ENCODE assay signal across 13 mouse cellular contexts in genomic region chr12:99308541-99309089, GRCm38 (mm10).
DNase-seq lines count a peak whose midpoint lies in the region; ATAC-seq and TF ChIP-seq lines count a peak whose summit lies in the region.
"Had no signal": no experiment of that assay in that cellular context is flagged by ENCODE, and none has a peak within 500 bp of the region (broad histone marks: within the 10 kb centered on the region; RNA-seq: fewer than 3 reads in every experiment).

No protein-coding gene starts in this region.

- TF ChIP-seq POLR2A in liver, adult 2 months (IDR thresholded peaks at IDR 0.05; ENCODE audit: extremely low read depth, insufficient read depth, low read length): no peak

- WGBS in liver, adult 2 months: 42% methylated on average over 11 of the region's 11 CpGs
- 73% methylated on average over 11 of the region's 11 CpGs for WGBS in liver, embryonic 11.5 days
- 6% methylated on average over 11 of the region's 11 CpGs for WGBS in embryonic facial prominence, embryonic 13.5 days
- WGBS in forebrain, embryonic 13.5 days: 71% methylated on average over 11 of the region's 11 CpGs
- 65% methylated on average over 11 of the region's 11 CpGs for WGBS in liver, postnatal 0 days (ENCODE audit: insufficient replicate concordance)

- no peak for TF ChIP-seq CTCF in liver, adult 2 months (IDR thresholded peaks at IDR 0.05; ENCODE audit: low read depth, low read length)
- no peak for TF ChIP-seq CTCF in liver, postnatal 0 days (IDR thresholded peaks at IDR 0.05; ENCODE audit: low read depth)

- H3K27ac ChIP-seq in liver, adult 2 months (replicated peaks; ENCODE audit: insufficient read depth, low read depth, low read length): no peak overlapping the region
- H3K27ac ChIP-seq in liver, embryonic 11.5 days (ENCODE audit: low read depth, low read length): no peak overlapping the region
- peak overlapping the region; percentile 72 for H3K27ac ChIP-seq in embryonic facial prominence, embryonic 13.5 days
- 0 out of 2 replicates have a peak overlapping the region, but pooled peaks have one; percentile 27 for H3K27ac ChIP-seq in forebrain, embryonic 13.5 days
- H3K27ac ChIP-seq in liver, postnatal 0 days (ENCODE audit: low read depth): no peak overlapping the region
- H3K27ac ChIP-seq: heart, embryonic 10.5 days; lung, embryonic 15.5 days had no signal

- peaks cover 34% of the 10 kb centered on the region; the same call in 1 of the 2 replicates for H3K79me2 ChIP-seq in liver, adult 2 months (ENCODE audit: control insufficient read depth, insufficient read depth, low read length)

- no peak overlapping the region for H3K4me2 ChIP-seq in liver, embryonic 11.5 days
- H3K4me2 ChIP-seq in embryonic facial prominence, embryonic 13.5 days: peak overlapping the region; percentile 42
- no peak overlapping the region for H3K4me2 ChIP-seq in forebrain, embryonic 13.5 days
- H3K4me2 ChIP-seq in liver, postnatal 0 days (ENCODE audit: low read depth, low read length): peak overlapping the region; percentile 39; the same call in 1 of the 2 replicates
- H3K4me2 ChIP-seq: lung, embryonic 15.5 days had no signal

- no peaks in the 10 kb centered on the region for H3K27me3 ChIP-seq in liver, adult 2 months (ENCODE audit: control insufficient read depth, insufficient read depth, low read length)
- no peaks in the 10 kb centered on the region for H3K27me3 ChIP-seq in liver, embryonic 11.5 days (replicated peaks; ENCODE audit: control insufficient read depth, insufficient read depth, low read length)
- no peaks in the 10 kb centered on the region for H3K27me3 ChIP-seq in embryonic facial prominence, embryonic 13.5 days
- no peaks in the 10 kb centered on the region for H3K27me3 ChIP-seq in forebrain, embryonic 13.5 days
- no peaks in the 10 kb centered on the region for H3K27me3 ChIP-seq in liver, postnatal 0 days (ENCODE audit: insufficient read depth, low read length)
- H3K27me3 ChIP-seq: CH12.LX; lung, embryonic 15.5 days had no signal

- DNase-seq in liver, adult 2 months (ENCODE audit: extremely low read depth, low read depth, low spot score): peak; percentile 38
- no peak for DNase-seq in liver, embryonic 11.5 days (ENCODE audit: low spot score)
- DNase-seq in liver, postnatal 0 days: no peak
- DNase-seq in retina, postnatal 1 day: no peak
- DNase-seq: adrenal gland, adult 8-10 months; heart, postnatal 4 days; kidney, adult 9 months had no signal

- no peaks in the 10 kb centered on the region for H3K36me3 ChIP-seq in liver, adult 2 months (ENCODE audit: control insufficient read depth, insufficient read depth, low read length)
- no peaks in the 10 kb centered on the region for H3K36me3 ChIP-seq in liver, embryonic 11.5 days (ENCODE audit: control insufficient read depth, insufficient read depth, low read length)
- H3K36me3 ChIP-seq in embryonic facial prominence, embryonic 13.5 days: no peaks in the 10 kb centered on the region
- no peaks in the 10 kb centered on the region for H3K36me3 ChIP-seq in forebrain, embryonic 13.5 days (ENCODE audit: poor library complexity, severe bottlenecking)
- H3K36me3 ChIP-seq in liver, postnatal 0 days (replicated peaks; ENCODE audit: insufficient read depth, low read length): no peaks in the 10 kb centered on the region
- H3K36me3 ChIP-seq: heart, embryonic 10.5 days; lung, embryonic 15.5 days had no signal

- no peak overlapping the region for H3K4me3 ChIP-seq in liver, adult 2 months (ENCODE audit: insufficient read depth, low read depth, low read length)
- H3K4me3 ChIP-seq in liver, embryonic 11.5 days (ENCODE audit: low read depth, low read length): no peak overlapping the region
- no peak overlapping the region for H3K4me3 ChIP-seq in embryonic facial prominence, embryonic 13.5 days
- no peak overlapping the region for H3K4me3 ChIP-seq in forebrain, embryonic 13.5 days
- H3K4me3 ChIP-seq in liver, postnatal 0 days (ENCODE audit: low read depth, low read length): no peak overlapping the region
- H3K4me3 ChIP-seq: heart, embryonic 10.5 days; lung, embryonic 15.5 days had no signal

- H3K9ac ChIP-seq in liver, adult 2 months (ENCODE audit: low read depth, low read length): no peak overlapping the region
- H3K9ac ChIP-seq in liver, embryonic 11.5 days (ENCODE audit: low read depth, low read length): no peak overlapping the region
- H3K9ac ChIP-seq in embryonic facial prominence, embryonic 13.5 days: 0 out of 2 replicates have a peak overlapping the region, but pooled peaks have one; percentile 1
- H3K9ac ChIP-seq in forebrain, embryonic 13.5 days: no peak overlapping the region
- no peak overlapping the region for H3K9ac ChIP-seq in liver, postnatal 0 days (replicated peaks)
- H3K9ac ChIP-seq: lung, embryonic 15.5 days had no signal

- peaks cover 16% of the 10 kb centered on the region for H3K4me1 ChIP-seq in liver, adult 2 months (ENCODE audit: control insufficient read depth, insufficient read depth, low read length)
- H3K4me1 ChIP-seq in liver, embryonic 11.5 days (replicated peaks; ENCODE audit: control insufficient read depth, insufficient read depth, low read length): peaks cover 13% of the 10 kb centered on the region
- peaks cover 64% of the 10 kb centered on the region for H3K4me1 ChIP-seq in embryonic facial prominence, embryonic 13.5 days
- H3K4me1 ChIP-seq in forebrain, embryonic 13.5 days: peaks cover 75% of the 10 kb centered on the region
- peaks cover 30% of the 10 kb centered on the region for H3K4me1 ChIP-seq in liver, postnatal 0 days (ENCODE audit: insufficient read depth)

- no peaks in the 10 kb centered on the region for H3K9me3 ChIP-seq in liver, embryonic 11.5 days (ENCODE audit: control insufficient read depth, low read length)
- H3K9me3 ChIP-seq in embryonic facial prominence, embryonic 13.5 days: no peaks in the 10 kb centered on the region
- H3K9me3 ChIP-seq in forebrain, embryonic 13.5 days (replicated peaks): no peaks in the 10 kb centered on the region
- no peaks in the 10 kb centered on the region for H3K9me3 ChIP-seq in liver, postnatal 0 days (ENCODE audit: low read length)
- H3K9me3 ChIP-seq: heart, embryonic 10.5 days; lung, embryonic 15.5 days had no signal

- no peak for TF ChIP-seq EP300 in liver, postnatal 0 days (IDR thresholded peaks at IDR 0.05; ENCODE audit: low read depth)

- no peak for ATAC-seq in liver, embryonic 11.5 days (replicated peaks; ENCODE audit: low FRiP score)
- peak; percentile 69 for ATAC-seq in embryonic facial prominence, embryonic 13.5 days (ENCODE audit: insufficient number of reproducible peaks, insufficient read depth, low FRiP score, low TSS enrichment, low read depth)
- ATAC-seq in forebrain, embryonic 13.5 days: peak; percentile 22; the same call in 1 of the 2 replicates
- peak; percentile 24; the same call in 1 of the 2 replicates for ATAC-seq in liver, postnatal 0 days
- ATAC-seq in megakaryocyte, adult 5-6 weeks (ENCODE audit: poor library complexity, severe bottlenecking): no peak

Comparison
In these comparisons a context has a peak if more than half of its experiments do, and no peak if none do; other contexts are left out.
1. ATAC-seq: peak in embryonic facial prominence, embryonic 13.5 days (single experiment), forebrain, embryonic 13.5 days (single experiment) and liver, postnatal 0 days (single experiment); none in liver, embryonic 11.5 days (single experiment) and megakaryocyte, adult 5-6 weeks (single experiment).
2. H3K4me2 ChIP-seq: peak in embryonic facial prominence, embryonic 13.5 days (single experiment) and liver, postnatal 0 days (single experiment); none in liver, embryonic 11.5 days (single experiment) and forebrain, embryonic 13.5 days (single experiment).
3. H3K27ac ChIP-seq: peak in embryonic facial prominence, embryonic 13.5 days (single experiment) and forebrain, embryonic 13.5 days (single experiment); none in liver, adult 2 months (single experiment), liver, embryonic 11.5 days (single experiment) and liver, postnatal 0 days (single experiment).